Mouse (Mus musculus) neutrophil, adult 5-6 weeks (primary cell): ENCODE data around the gene Psen2. TPM values are rescaled to one million over a fixed set of nuclear protein-coding genes. Genes with fewer than 3 reads are reported as not detected.
A peak's percentile ranks its signal among the peaks of the same experiment; 100 is the strongest.

Experiments used
- ATAC-seq: fragments of 151-379, 151-347 bp; 2 replicates; pipeline ENCODE4 v1.8.0; 2017; ENCODE audit warnings: mild to moderate bottlenecking, moderate TSS enrichment; ENCODE audit not compliant: insufficient number of reproducible peaks, poor library complexity, low FRiP score, severe bottlenecking; ENCODE audit errors: extremely low read depth
- total RNA-seq: library from RNA; stranded (forward); fragments of 200-1000 nt; gene quantifications from 2 replicates; pipeline ENCODE4 v1.2.3, GENCODE M21; 2017

The Psen2 gene
- 66.0 and 74.3 TPM in 2 replicates for total RNA-seq

GRCm38 (mm10) chr1:180263364-180263997 is at the start of gene Psen2:
Gene Psen2 (minus strand): TSS chr1:180263438.
- peak; percentile 76 for ATAC-seq

- no peak for ATAC-seq
These were observed 49.6 kb upstream of the Psen2 start for GRCm38 (mm10) chr1:180312792-180313311.

- ATAC-seq: no peak
These were observed 49.0 kb upstream of the Psen2 start for GRCm38 (mm10) chr1:180312286-180312685.

- no peak for ATAC-seq
These were observed 45.7 kb upstream of the Psen2 start for GRCm38 (mm10) chr1:180308897-180309296.

GRCm38 (mm10) chr1:180307661-180308060 is 44.4 kb upstream of the Psen2 start:
- no peak for ATAC-seq

GRCm38 (mm10) chr1:180306889-180307288 is 43.7 kb upstream of the Psen2 start:
- no peak for ATAC-seq

GRCm38 (mm10) chr1:180303600-180303999 is 40.4 kb upstream of the Psen2 start:
- ATAC-seq: no peak

GRCm38 (mm10) chr1:180302253-180303120 is 39.2 kb upstream of the Psen2 start:
- ATAC-seq: 0 out of 2 replicates have a peak, but pooled peaks have one; percentile 11

- ATAC-seq: no peak
These were observed 37.8 kb upstream of the Psen2 start for GRCm38 (mm10) chr1:180300997-180301396.

- ATAC-seq: peak; percentile 84
These were observed 37.1 kb upstream of the Psen2 start for GRCm38 (mm10) chr1:180300292-180300691.

GRCm38 (mm10) chr1:180299697-180300096 is 36.5 kb upstream of the Psen2 start:
- ATAC-seq: no peak

- peak; percentile 34 for ATAC-seq
These were observed 32.9 kb upstream of the Psen2 start for GRCm38 (mm10) chr1:180296088-180296487.

- no peak for ATAC-seq
These were observed 27.1 kb upstream of the Psen2 start for GRCm38 (mm10) chr1:180290358-180290757.

- ATAC-seq: no peak
These were observed 26.6 kb upstream of the Psen2 start for GRCm38 (mm10) chr1:180289788-180290187.

- peak; percentile 42; the same call in 1 of the 2 replicates for ATAC-seq
These were observed 25.7 kb upstream of the Psen2 start for GRCm38 (mm10) chr1:180288872-180289468.

GRCm38 (mm10) chr1:180288227-180288626 is 25.0 kb upstream of the Psen2 start:
- no peak for ATAC-seq

- no peak for ATAC-seq
These were observed 23.0 kb upstream of the Psen2 start for GRCm38 (mm10) chr1:180286081-180286831.

- ATAC-seq: no peak
These were observed 20.9 kb upstream of the Psen2 start for GRCm38 (mm10) chr1:180283813-180284768.
